Mouse (Mus musculus) heart, postnatal 0 days (tissue): ENCODE data around the gene Gm6040. TPM values are rescaled to one million over a fixed set of nuclear protein-coding genes. Genes with fewer than 3 reads are reported as not detected.

Source experiments
- ATAC-seq: fragments of 200-750 bp; cut with Nextera tagmentation; 2 replicates; pipeline ENCODE4 v1.8.0; 2017; ENCODE audit warnings: low read depth, moderate number of reproducible peaks, moderate library complexity; ENCODE audit not compliant: insufficient read depth
- DNase-seq: peaks from one replicate; pipeline ENCODE4 v3.0.0-alpha.2; 2016; ENCODE audit warnings: low spot score
- H3K27ac ChIP-seq: fragments of 300-500 bp; sonication (generic); 2 replicates; pipeline ENCODE4 v1.5.1; 2014; ENCODE audit warnings: low read depth, mild to moderate bottlenecking
- H3K27me3 ChIP-seq: fragments of 300-500 bp; sonication (generic); 2 replicates; pipeline ENCODE4 v1.6.1; 2014; ENCODE audit warnings: low read length, mixed read lengths; ENCODE audit not compliant: control insufficient read depth, insufficient read depth
- H3K36me3 ChIP-seq: fragments of 300-500 bp; sonication (generic); replicated peaks from 2 replicates; pipeline ENCODE4 v1.6.1; 2014; ENCODE audit warnings: low read length, mixed read lengths; ENCODE audit not compliant: control insufficient read depth, insufficient read depth
- H3K4me1 ChIP-seq: fragments of 300-500 bp; sonication (generic); 2 replicates; pipeline ENCODE4 v1.6.1; 2014; ENCODE audit warnings: antibody characterized with exemption; ENCODE audit not compliant: control insufficient read depth, insufficient read depth
- H3K4me2 ChIP-seq: fragments of 300-500 bp; sonication (generic); 2 replicates; pipeline ENCODE4 v1.6.1; 2014; ENCODE audit warnings: low read depth, mild to moderate bottlenecking, low read length, moderate library complexity
- H3K4me3 ChIP-seq: fragments of 300-500 bp; sonication (generic); 2 replicates; pipeline ENCODE4 v1.5.1; 2014; ENCODE audit warnings: low read depth, low read length
- H3K9ac ChIP-seq: fragments of 300-500 bp; sonication (generic); replicated peaks from 2 replicates; pipeline ENCODE4 v1.6.1; 2014; ENCODE audit warnings: low read depth, low read length, mixed read lengths
- H3K9me3 ChIP-seq: fragments of 300-500 bp; sonication (generic); replicated peaks from 2 replicates; pipeline ENCODE4 v1.6.1; 2016; ENCODE audit warnings: low read length; ENCODE audit not compliant: control insufficient read depth
- CTCF ChIP-seq: IDR thresholded peaks from 2 replicates; pipeline ENCODE4 v1.5.1; 2016; ENCODE audit warnings: antibody characterized with exemption, control low read depth, low read depth
- EP300 ChIP-seq: IDR thresholded peaks from 2 replicates; pipeline ENCODE4 v1.6.1; 2016; ENCODE audit warnings: antibody characterized with exemption, low read depth
- WGBS: fragments of 180-500 bp; shearing (Covaris S2); extraction: QIAGEN DNeasy Blood & Tissue Kit; methylation state at CpG from one replicate; pipeline ENCODE4 v1.1.7; 2014; 5-methylcytosine and 5-hydroxymethylcytosine counted together
- polyA plus RNA-seq: library from polyadenylated mRNA; unstranded; fragments of >200 nt; fragmentation: Nextera tagmentation; extraction: Ambion mirVana; gene quantifications from 2 replicates; pipeline ENCODE4 v1.2.1, GENCODE M21; 2015
- total RNA-seq: library from RNA; depleted of rRNA; stranded (reverse); fragments of >200 nt; gene quantifications from 2 replicates; pipeline ENCODE4 v1.2.3, GENCODE M21; 2014; ENCODE audit warnings: low replicate concordance; rRNA removed

Gm6040 gene
- total RNA-seq (not detected in 2 replicates), polyA plus RNA-seq (not detected in 2 replicates)

- no peak within 1 kb of the TSS for H3K9ac ChIP-seq
- H3K4me2 ChIP-seq, result no peak within 1 kb of the TSS
- H3K27ac ChIP-seq, result no peak within 1 kb of the TSS
- 60% methylated on average over 3 of the region's 3 CpGs for WGBS
- H3K4me3 ChIP-seq, result no peak within 1 kb of the TSS
- DNase-seq (no peak), ATAC-seq (no peak)
- H3K27me3 ChIP-seq, result no peaks in the 10 kb centered on the region
- H3K36me3 ChIP-seq, result no peaks in the 10 kb centered on the region
- TF ChIP-seq CTCF (no peak), EP300 (no peak)
- no peaks in the 10 kb centered on the region for H3K9me3 ChIP-seq
- H3K4me1 ChIP-seq, result no peaks in the 10 kb centered on the region
Measured at GRCm38 (mm10) chr8:20921971-20922370, at the start of gene Gm6040. TSS of gene Gm6040 (minus strand) at chr8:20922071.

DNA sequence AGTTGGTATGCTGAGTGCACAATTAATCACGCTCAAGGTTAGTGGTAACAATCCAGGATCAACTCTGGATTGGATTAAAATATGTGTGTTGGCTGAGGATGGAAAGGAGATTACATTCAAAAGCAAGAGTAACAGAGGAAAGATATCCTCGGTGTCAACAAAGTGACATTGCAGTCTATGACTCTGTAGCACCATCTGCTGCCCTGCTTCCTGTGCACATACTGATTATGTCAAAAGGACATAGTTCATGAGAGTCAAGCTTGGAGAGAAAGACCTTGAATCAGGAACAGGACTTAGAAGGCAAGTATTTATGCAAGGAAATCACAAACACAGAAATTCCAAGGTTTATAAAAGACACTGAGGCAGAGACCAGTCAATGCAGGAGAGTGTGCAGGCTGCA lies 42.7 kb upstream of the Gm6040 start:
- TF ChIP-seq EP300, result no peak
- no peak for TF ChIP-seq CTCF
- ATAC-seq (no peak), DNase-seq (no peak)
- Histone ChIP-seq H3K4me3 (no peak overlapping the region), H3K9ac (no peak overlapping the region), H3K4me2 (no peak overlapping the region), H3K4me1 (no peaks in the 10 kb centered on the region), H3K9me3 (0 out of 2 replicates have a peak, but pooled peaks cover 7% of the 10 kb centered on the region), H3K27ac (no peak overlapping the region), H3K36me3 (no peaks in the 10 kb centered on the region), H3K27me3 (no peaks in the 10 kb centered on the region)
- 48% methylated on average over 2 of the region's 2 CpGs for WGBS

DNA sequence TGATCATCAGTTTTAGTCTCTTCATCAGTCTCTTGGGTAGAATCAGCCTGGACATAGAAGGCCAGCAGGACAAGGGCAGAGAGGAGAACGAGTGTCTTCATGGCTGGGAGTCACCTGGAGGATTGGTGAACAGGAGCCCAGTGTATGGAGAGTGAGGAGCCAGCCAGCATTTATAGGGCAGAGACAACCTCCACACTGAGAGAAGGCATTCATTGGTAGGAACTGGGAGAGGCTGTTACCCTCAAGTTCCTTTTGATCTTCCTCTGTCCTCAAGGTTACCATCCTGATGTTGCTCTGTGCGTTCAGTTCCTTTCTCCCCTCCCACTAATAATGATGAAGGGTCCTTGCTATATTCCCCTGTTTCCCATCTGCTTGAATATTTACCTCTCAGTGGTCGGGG lies 22.7 kb upstream of the Gm6040 start, which contains the start of gene AY761185:
Gene AY761185, minus strand, starts transcription at position 101 of the 400 bp plus-strand sequence.
- no peak for ATAC-seq

GRCm38 (mm10) chr8:20912288-20912687 lies 9.6 kb downstream of the Gm6040 start:
- DNase-seq (no peak), ATAC-seq (no peak)
- no peak overlapping the region for H3K27ac ChIP-seq
- no peak overlapping the region for H3K4me2 ChIP-seq
- H3K9ac ChIP-seq, result no peak overlapping the region
- H3K9me3 ChIP-seq, result 0 out of 2 replicates have a peak, but pooled peaks cover 3% of the 10 kb centered on the region
- TF ChIP-seq CTCF, result no peak
- no peak for TF ChIP-seq EP300
- no peak overlapping the region for H3K4me3 ChIP-seq
- no peaks in the 10 kb centered on the region for H3K4me1 ChIP-seq
- H3K36me3 ChIP-seq, result no peaks in the 10 kb centered on the region
- 68% methylated on average over 1 of the region's 1 CpGs for WGBS
- H3K27me3 ChIP-seq, result no peaks in the 10 kb centered on the region

More for the DNA sequence above, 22.7 kb upstream of the Gm6040 start, which contains the start of gene AY761185:
- 56% methylated on average over 3 of the region's 3 CpGs for WGBS
- Histone ChIP-seq H3K4me1 (no peaks in the 10 kb centered on the region), H3K9ac (no peak within 1 kb of the TSS), H3K4me2 (no peak within 1 kb of the TSS), H3K4me3 (no peak within 1 kb of the TSS), H3K9me3 (peaks cover 7% of the 10 kb centered on the region; the same call in 1 of the 2 replicates), H3K36me3 (no peaks in the 10 kb centered on the region), H3K27me3 (no peaks in the 10 kb centered on the region), H3K27ac (no peak within 1 kb of the TSS)
- TF ChIP-seq CTCF, result no peak
- no peak for TF ChIP-seq EP300
- DNase-seq, result no peak

GRCm38 (mm10) chr8:20908256-20908655 lies 13.6 kb downstream of the Gm6040 start:
- DNase-seq (no peak), ATAC-seq (no peak)
- Histone ChIP-seq H3K9me3 (0 out of 2 replicates have a peak, but pooled peaks cover 3% of the 10 kb centered on the region), H3K4me1 (no peaks in the 10 kb centered on the region), H3K36me3 (no peaks in the 10 kb centered on the region), H3K4me2 (no peak overlapping the region), H3K27ac (no peak overlapping the region), H3K9ac (no peak overlapping the region), H3K4me3 (no peak overlapping the region), H3K27me3 (no peaks in the 10 kb centered on the region)
- TF ChIP-seq CTCF (no peak), EP300 (no peak)
- WGBS, result 41% methylated on average over 2 of the region's 2 CpGs

GRCm38 (mm10) chr8:20907119-20907518 lies 14.8 kb downstream of the Gm6040 start:
- TF ChIP-seq CTCF (no peak), EP300 (no peak)
- DNase-seq (no peak), ATAC-seq (no peak)
- Histone ChIP-seq H3K9me3 (0 out of 2 replicates have a peak, but pooled peaks cover 3% of the 10 kb centered on the region), H3K9ac (no peak overlapping the region), H3K27me3 (no peaks in the 10 kb centered on the region), H3K4me3 (no peak overlapping the region), H3K36me3 (no peaks in the 10 kb centered on the region), H3K4me1 (no peaks in the 10 kb centered on the region), H3K4me2 (no peak overlapping the region), H3K27ac (no peak overlapping the region)
- 70% methylated on average over 2 of the region's 2 CpGs for WGBS
